Mouse (Mus musculus): ENCODE measurements around the gene Tjp1. TPM values are rescaled to one million over a fixed set of nuclear protein-coding genes. Genes with fewer than 3 reads are reported as not detected.

The Tjp1 gene
- polyA plus RNA-seq, 1 experiment, result 2.3 TPM

DNA sequence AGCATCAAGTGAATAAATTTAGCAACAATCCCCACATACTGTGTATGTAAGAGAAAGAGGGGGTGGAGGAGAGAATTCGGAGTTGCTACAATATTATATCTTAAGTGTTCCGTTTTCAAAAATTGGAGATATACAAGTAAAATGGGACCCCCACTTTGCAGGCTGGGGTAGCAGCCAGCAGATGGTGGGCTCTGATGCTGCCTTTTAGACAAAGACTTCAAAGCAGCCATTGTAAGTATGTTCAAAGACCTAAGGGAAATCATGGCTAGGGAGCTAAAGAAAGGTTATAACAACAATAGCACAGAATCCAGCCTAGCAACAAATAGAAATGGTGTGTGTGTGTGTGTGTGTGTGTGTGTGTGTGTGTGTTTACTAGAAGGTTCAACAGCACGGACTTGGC, 245.6 kb downstream of the Tjp1 start:
- no peak overlapping the region for H3K4me3 ChIP-seq (ENCODE audit: extremely low read depth, insufficient read depth, insufficient read length)
- DNase-seq (ENCODE audit: low read depth in 1 of 2, low spot score in 2 of 2), result no peak
- TF ChIP-seq POLR2A (IDR thresholded peaks at IDR 0.05; ENCODE audit: low read depth, low read length) (no peak), CTCF (IDR thresholded peaks at IDR 0.05; ENCODE audit: extremely low read depth, insufficient read depth, insufficient read length, insufficient replicate concordance) (no peak)
- H3K36me3 ChIP-seq (ENCODE audit: control insufficient read depth, insufficient read depth, low read length), result no peaks in the 10 kb centered on the region
- no peaks in the 10 kb centered on the region for H3K4me1 ChIP-seq (ENCODE audit: control insufficient read depth, insufficient read depth, insufficient read length)
- no peak overlapping the region for H3K27ac ChIP-seq (ENCODE audit: insufficient read depth, low read length)
- 83% methylated on average over 3 of the region's 3 CpGs for WGBS
- H3K27me3 ChIP-seq (ENCODE audit: control insufficient read depth, insufficient read depth, low read length), result no peaks in the 10 kb centered on the region

DNA sequence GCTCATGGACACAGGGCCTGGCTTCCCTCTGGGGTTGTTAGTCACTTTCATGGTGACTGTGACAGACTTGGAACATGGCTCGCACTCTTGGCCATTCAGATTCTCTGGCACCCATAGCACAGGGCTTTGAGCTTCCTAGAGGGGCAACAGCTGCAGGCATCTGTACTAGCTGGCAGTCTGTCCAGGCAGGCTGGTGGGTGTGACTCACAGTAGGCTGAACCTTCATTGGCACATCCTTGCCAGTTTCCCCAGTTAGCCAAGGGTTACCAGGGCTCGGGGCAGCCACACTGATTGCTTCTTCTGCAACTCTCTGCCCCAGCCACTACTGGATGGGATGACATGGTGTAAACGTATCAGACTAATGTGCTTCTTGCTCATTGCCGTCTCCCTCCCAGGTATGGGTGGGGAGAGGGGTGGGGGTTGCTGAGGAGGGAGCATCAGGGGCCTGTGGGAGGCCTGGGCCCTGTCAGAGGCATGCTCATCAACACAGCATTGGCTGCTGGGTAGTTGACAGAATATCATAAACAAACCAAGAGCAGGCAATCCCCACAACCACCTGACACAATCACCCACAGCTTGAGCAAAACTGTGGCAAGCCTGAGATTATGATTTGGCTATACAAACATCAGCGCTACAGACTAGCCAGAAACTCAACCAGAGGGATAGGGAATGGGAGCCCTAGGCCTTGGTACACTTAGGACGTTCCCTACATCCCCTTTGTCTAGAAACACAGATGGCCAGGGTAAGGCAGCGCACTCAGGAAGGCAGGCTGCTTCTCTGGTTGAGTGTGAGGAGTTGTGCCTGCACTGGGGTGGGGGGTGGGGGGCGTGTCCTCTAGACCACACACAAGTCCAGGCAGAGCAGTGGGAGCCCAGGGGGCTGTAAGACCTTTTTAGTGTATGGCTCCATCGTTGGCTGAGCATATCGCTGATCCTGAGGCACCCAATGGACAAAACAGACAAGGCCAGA, 246.4 kb downstream of the Tjp1 start:
- TF ChIP-seq CTCF (IDR thresholded peaks at IDR 0.05; ENCODE audit: extremely low read depth, insufficient read depth, insufficient read length, insufficient replicate concordance), result no peak
- TF ChIP-seq POLR2A (IDR thresholded peaks at IDR 0.05; ENCODE audit: low read depth, low read length), result no peak
- no peak overlapping the region for H3K4me3 ChIP-seq (ENCODE audit: extremely low read depth, insufficient read depth, insufficient read length)
- no peaks in the 10 kb centered on the region for H3K27me3 ChIP-seq (ENCODE audit: control insufficient read depth, insufficient read depth, low read length)
- no peak overlapping the region for H3K27ac ChIP-seq (ENCODE audit: insufficient read depth, low read length)
- H3K4me1 ChIP-seq (ENCODE audit: control insufficient read depth, insufficient read depth, insufficient read length), result no peaks in the 10 kb centered on the region
- DNase-seq (ENCODE audit: low read depth in 1 of 2, low spot score in 2 of 2), result no peak
- WGBS, result 77% methylated on average over 10 of the region's 10 CpGs
- H3K36me3 ChIP-seq (ENCODE audit: control insufficient read depth, insufficient read depth, low read length), result no peaks in the 10 kb centered on the region

DNA sequence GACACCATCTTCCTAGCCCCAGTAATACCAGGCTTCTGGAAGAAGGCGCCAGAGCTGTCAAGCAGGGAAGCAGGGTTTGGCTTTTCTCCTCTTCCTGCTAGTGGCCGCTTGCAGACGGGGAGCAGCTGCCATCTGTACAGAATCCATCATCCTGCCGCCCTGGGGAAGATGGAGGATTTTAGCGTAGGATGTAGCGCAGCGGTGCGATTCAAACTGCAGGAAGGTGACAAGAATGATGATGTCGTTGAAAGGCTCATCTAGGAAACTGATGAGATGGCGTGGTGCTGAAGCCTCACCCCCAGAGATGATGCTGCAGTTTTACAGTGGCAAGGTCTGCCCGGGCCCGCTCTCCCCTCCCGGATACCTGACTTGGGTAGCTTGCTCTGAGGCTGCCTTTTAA, 248.3 kb downstream of the Tjp1 start:
- H3K27me3 ChIP-seq (ENCODE audit: control insufficient read depth, insufficient read depth, low read length), result no peaks in the 10 kb centered on the region
- WGBS, result 83% methylated on average over 13 of the region's 13 CpGs
- no peak overlapping the region for H3K4me3 ChIP-seq (ENCODE audit: extremely low read depth, insufficient read depth, insufficient read length)
- DNase-seq (ENCODE audit: low read depth in 1 of 2, low spot score in 2 of 2), result no peak
- no peaks in the 10 kb centered on the region for H3K36me3 ChIP-seq (ENCODE audit: control insufficient read depth, insufficient read depth, low read length)
- H3K4me1 ChIP-seq (ENCODE audit: control insufficient read depth, insufficient read depth, insufficient read length), result no peaks in the 10 kb centered on the region
- no peak overlapping the region for H3K27ac ChIP-seq (ENCODE audit: insufficient read depth, low read length)
- TF ChIP-seq CTCF (IDR thresholded peaks at IDR 0.05; ENCODE audit: extremely low read depth, insufficient read depth, insufficient read length, insufficient replicate concordance) (no peak), POLR2A (IDR thresholded peaks at IDR 0.05; ENCODE audit: low read depth, low read length) (no peak)

DNA sequence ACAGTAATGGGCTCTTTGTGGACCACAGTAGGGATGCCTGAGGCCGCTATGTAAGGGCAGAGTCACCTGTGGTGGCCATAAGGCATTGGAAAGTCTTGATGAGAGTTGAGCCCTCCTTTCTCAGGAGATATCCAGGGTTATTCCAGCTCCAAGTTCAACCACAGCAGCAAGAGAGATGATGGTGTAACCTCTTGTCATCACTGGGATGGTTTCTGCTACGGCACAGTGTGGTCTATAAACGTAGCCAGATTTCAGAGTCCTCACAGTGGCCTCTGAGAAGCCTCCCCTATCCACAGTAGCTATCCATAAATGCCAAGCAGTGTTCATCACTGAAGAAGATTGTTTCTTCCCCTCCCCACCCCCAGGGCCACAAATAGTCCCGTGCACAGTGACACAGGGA, 251.8 kb downstream of the Tjp1 start:
- no peak for TF ChIP-seq CTCF (IDR thresholded peaks at IDR 0.05; ENCODE audit: extremely low read depth, insufficient read depth, insufficient read length, insufficient replicate concordance)
- no peak for TF ChIP-seq POLR2A (IDR thresholded peaks at IDR 0.05; ENCODE audit: low read depth, low read length)
- H3K27ac ChIP-seq (ENCODE audit: insufficient read depth, low read length), result no peak overlapping the region
- no peaks in the 10 kb centered on the region for H3K36me3 ChIP-seq (ENCODE audit: control insufficient read depth, insufficient read depth, low read length)
- WGBS, result 73% methylated on average over 4 of the region's 4 CpGs
- no peak overlapping the region for H3K4me3 ChIP-seq (ENCODE audit: extremely low read depth, insufficient read depth, insufficient read length)
- no peaks in the 10 kb centered on the region for H3K27me3 ChIP-seq (ENCODE audit: control insufficient read depth, insufficient read depth, low read length)
- DNase-seq (ENCODE audit: low read depth in 1 of 2, low spot score in 2 of 2), result no peak
- no peaks in the 10 kb centered on the region for H3K4me1 ChIP-seq (ENCODE audit: control insufficient read depth, insufficient read depth, insufficient read length)

DNA sequence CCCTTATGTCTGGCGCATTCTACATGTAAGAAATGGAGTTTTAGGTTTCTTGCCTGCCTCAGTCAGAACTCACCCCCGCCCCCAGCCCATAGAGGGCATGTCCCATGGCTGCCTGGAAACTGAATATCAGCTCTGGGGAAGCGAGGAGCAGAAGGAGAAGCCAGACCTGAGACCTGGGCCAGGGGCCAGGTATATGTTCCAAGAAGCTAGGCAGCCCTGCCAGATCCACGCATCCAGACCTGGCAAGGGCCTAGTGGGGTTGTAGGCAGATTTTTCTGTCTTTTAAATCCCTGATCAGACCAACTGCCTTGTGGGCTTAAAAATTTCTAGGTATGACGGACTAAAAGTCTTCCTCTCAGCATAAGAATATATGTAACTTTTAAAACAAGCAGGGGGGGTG, 253.4 kb downstream of the Tjp1 start:
- TF ChIP-seq POLR2A (IDR thresholded peaks at IDR 0.05; ENCODE audit: low read depth, low read length) (no peak), CTCF (IDR thresholded peaks at IDR 0.05; ENCODE audit: extremely low read depth, insufficient read depth, insufficient read length, insufficient replicate concordance) (no peak)
- H3K4me1 ChIP-seq (ENCODE audit: control insufficient read depth, insufficient read depth, insufficient read length), result no peaks in the 10 kb centered on the region
- no peaks in the 10 kb centered on the region for H3K36me3 ChIP-seq (ENCODE audit: control insufficient read depth, insufficient read depth, low read length)
- no peaks in the 10 kb centered on the region for H3K27me3 ChIP-seq (ENCODE audit: control insufficient read depth, insufficient read depth, low read length)
- DNase-seq (ENCODE audit: low read depth in 1 of 2, low spot score in 2 of 2), result no peak
- 86% methylated on average over 5 of the region's 5 CpGs for WGBS
- H3K27ac ChIP-seq (ENCODE audit: insufficient read depth, low read length), result no peak overlapping the region
- H3K4me3 ChIP-seq (ENCODE audit: extremely low read depth, insufficient read depth, insufficient read length), result no peak overlapping the region

DNA sequence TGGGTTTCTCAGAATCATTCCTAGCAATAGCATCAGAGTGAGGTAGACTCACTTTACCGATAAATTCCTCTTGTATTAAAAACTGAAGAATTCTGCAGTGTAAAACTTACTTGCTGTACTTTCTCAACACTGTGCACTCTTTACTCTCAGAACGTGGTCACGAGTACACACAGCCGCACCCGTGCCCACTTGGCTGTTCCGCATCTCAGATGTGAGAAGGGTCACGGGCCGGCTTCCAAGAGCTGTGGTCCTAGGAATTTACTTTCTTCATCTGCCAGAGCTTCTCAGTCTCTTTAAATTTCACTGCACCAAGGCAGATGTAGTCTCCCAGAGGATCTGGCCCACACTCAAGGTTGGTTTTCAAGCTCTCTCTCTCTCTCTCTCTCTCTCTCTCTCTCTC, 277.9 kb downstream of the Tjp1 start:
- no peak for TF ChIP-seq POLR2A (IDR thresholded peaks at IDR 0.05; ENCODE audit: low read depth, low read length)
- TF ChIP-seq CTCF (IDR thresholded peaks at IDR 0.05; ENCODE audit: extremely low read depth, insufficient read depth, insufficient read length, insufficient replicate concordance), result no peak
- WGBS, result 89% methylated on average over 8 of the region's 8 CpGs
- DNase-seq (ENCODE audit: low read depth in 1 of 2, low spot score in 2 of 2), result no peak
- H3K4me3 ChIP-seq (ENCODE audit: extremely low read depth, insufficient read depth, insufficient read length), result no peak overlapping the region
- H3K27ac ChIP-seq (ENCODE audit: insufficient read depth, low read length), result no peak overlapping the region
- no peaks in the 10 kb centered on the region for H3K36me3 ChIP-seq (ENCODE audit: control insufficient read depth, insufficient read depth, low read length)
- H3K4me1 ChIP-seq (ENCODE audit: control insufficient read depth, insufficient read depth, insufficient read length), result no peaks in the 10 kb centered on the region
- no peaks in the 10 kb centered on the region for H3K27me3 ChIP-seq (ENCODE audit: control insufficient read depth, insufficient read depth, low read length)

Other genes with a start within 250 kb of the Tjp1 start
- 2.0 and 4.3 TPM in 2 replicates for gene Tarsl2, start 117.1 kb upstream of the Tjp1 start, polyA plus RNA-seq (2012; rRNA removed)
- gene Tm2d3, start 163.4 kb upstream of the Tjp1 start, polyA plus RNA-seq (2012; rRNA removed), result 46.4 and 82.0 TPM in 2 replicates